Mouse (Mus musculus) hindbrain, embryonic 16.5 days (tissue): Measurements from ENCODE around the gene 5730480H06Rik. TPM values are rescaled to one million over a fixed set of nuclear protein-coding genes. Genes with fewer than 3 reads are reported as not detected.

Source experiments
- ATAC-seq: fragments of 200-750 bp; cut with Nextera tagmentation; 2 replicates; pipeline ENCODE4 v1.8.0; 2017; ENCODE audit warnings: moderate TSS enrichment, moderate library complexity
- H3K27ac ChIP-seq: fragments of 300-500 bp; sonication (generic); 2 replicates; pipeline ENCODE4 v1.5.1; 2014; ENCODE audit warnings: low read depth, mild to moderate bottlenecking, control low read depth, low read length, moderate library complexity
- H3K27me3 ChIP-seq: fragments of 300-500 bp; sonication (generic); replicated peaks from 2 replicates; pipeline ENCODE4 v1.6.1; 2014; ENCODE audit warnings: low read length; ENCODE audit not compliant: control insufficient read depth, insufficient read depth
- H3K36me3 ChIP-seq: fragments of 300-500 bp; sonication (generic); 2 replicates; pipeline ENCODE4 v1.6.1; 2014; ENCODE audit warnings: mild to moderate bottlenecking, low read length, moderate library complexity, mixed read lengths; ENCODE audit not compliant: control insufficient read depth, insufficient read depth
- H3K4me1 ChIP-seq: fragments of 300-500 bp; sonication (generic); 2 replicates; pipeline ENCODE4 v1.6.1; 2014; ENCODE audit warnings: low read depth, low read length; ENCODE audit not compliant: control insufficient read depth, insufficient read depth
- H3K4me2 ChIP-seq: fragments of 300-500 bp; sonication (generic); 2 replicates; pipeline ENCODE4 v1.6.1; 2014; ENCODE audit warnings: mild to moderate bottlenecking, low read length, control low read depth, moderate library complexity
- H3K4me3 ChIP-seq: fragments of 300-500 bp; sonication (generic); 2 replicates; pipeline ENCODE4 v1.5.1; 2014; ENCODE audit warnings: mild to moderate bottlenecking, low read length, control low read depth, moderate library complexity
- H3K9ac ChIP-seq: fragments of 300-500 bp; sonication (generic); 2 replicates; pipeline ENCODE4 v1.6.1; 2014; ENCODE audit warnings: low read depth, mild to moderate bottlenecking, control low read depth, low read length, moderate library complexity
- H3K9me3 ChIP-seq: fragments of 300-500 bp; sonication (generic); 2 replicates; pipeline ENCODE4 v1.6.1; 2014; ENCODE audit warnings: mild to moderate bottlenecking, low read length, moderate library complexity; ENCODE audit not compliant: control insufficient read depth
- WGBS: fragments of 180-500 bp; shearing (Covaris S2); extraction: QIAGEN DNeasy Blood & Tissue Kit; methylation state at CpG from one replicate; pipeline ENCODE4 v1.1.7; 2014; 5-methylcytosine and 5-hydroxymethylcytosine counted together
- polyA plus RNA-seq: library from polyadenylated mRNA; unstranded; fragments of >200 nt; fragmentation: Nextera tagmentation; extraction: Ambion mirVana; gene quantifications from 2 replicates; pipeline ENCODE4 v1.2.1, GENCODE M21; 2015

Gene 5730480H06Rik
- 14.6 and 18.7 TPM in 2 replicates for polyA plus RNA-seq

DNA sequence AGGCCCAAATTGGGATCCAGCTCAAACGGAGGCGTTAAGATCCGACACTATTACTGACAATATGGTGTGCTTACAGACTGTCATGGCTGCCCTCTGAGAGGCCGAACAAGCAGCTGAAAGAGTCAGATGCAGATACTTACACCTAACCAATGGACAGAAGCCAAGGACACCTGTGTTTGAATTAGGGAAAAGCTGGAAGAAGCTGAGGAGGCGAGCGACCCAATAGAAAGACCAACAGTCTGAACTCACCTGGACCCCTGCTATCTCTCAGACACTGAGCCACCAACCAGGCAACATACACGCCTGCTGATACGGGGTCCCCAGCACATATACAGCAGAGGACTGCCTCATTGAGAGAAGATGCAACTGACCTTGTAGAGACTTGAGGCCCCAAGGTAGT lies at the start of gene 5730480H06Rik:
Gene 5730480H06Rik (plus strand): TSS at position 301 of the 400 bp plus-strand sequence.
- Histone ChIP-seq H3K9me3 (no peaks in the 10 kb centered on the region), H3K4me2 (no peak within 1 kb of the TSS), H3K4me3 (no peak within 1 kb of the TSS), H3K36me3 (no peaks in the 10 kb centered on the region), H3K9ac (no peak within 1 kb of the TSS), H3K27me3 (no peaks in the 10 kb centered on the region), H3K27ac (no peak within 1 kb of the TSS), H3K4me1 (no peaks in the 10 kb centered on the region)
- no peak for ATAC-seq
- 93% methylated on average over 8 of the region's 8 CpGs for WGBS

DNA sequence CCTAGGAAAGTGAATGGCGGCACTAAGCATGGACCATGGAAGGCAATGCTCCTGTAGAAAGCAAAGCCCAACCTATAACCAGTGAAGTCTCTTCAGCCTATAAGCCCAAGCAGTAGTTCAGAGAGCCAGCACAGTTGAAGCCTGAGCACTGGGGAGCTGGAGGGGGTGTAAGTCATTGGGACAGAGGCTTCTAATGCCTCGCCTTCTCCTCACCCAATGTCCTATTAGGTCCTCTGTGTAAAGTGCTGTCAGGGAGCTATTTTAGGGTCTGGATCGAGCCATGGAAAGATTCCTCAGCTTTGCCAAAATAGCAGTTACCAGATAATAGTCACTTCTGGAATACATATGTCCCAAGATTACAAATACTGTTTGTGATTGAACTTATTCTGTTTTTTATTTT lies 26.6 kb upstream of the 5730480H06Rik start:
- H3K4me2 ChIP-seq = no peak overlapping the region
- no peak overlapping the region for H3K9ac ChIP-seq
- H3K9me3 ChIP-seq = no peaks in the 10 kb centered on the region
- no peak overlapping the region for H3K4me3 ChIP-seq
- WGBS = 97% methylated on average over 3 of the region's 3 CpGs
- no peaks in the 10 kb centered on the region for H3K4me1 ChIP-seq
- ATAC-seq = no peak
- H3K27me3 ChIP-seq = no peaks in the 10 kb centered on the region
- no peak overlapping the region for H3K27ac ChIP-seq
- H3K36me3 ChIP-seq = 0 out of 2 replicates have a peak, but pooled peaks cover 3% of the 10 kb centered on the region

DNA sequence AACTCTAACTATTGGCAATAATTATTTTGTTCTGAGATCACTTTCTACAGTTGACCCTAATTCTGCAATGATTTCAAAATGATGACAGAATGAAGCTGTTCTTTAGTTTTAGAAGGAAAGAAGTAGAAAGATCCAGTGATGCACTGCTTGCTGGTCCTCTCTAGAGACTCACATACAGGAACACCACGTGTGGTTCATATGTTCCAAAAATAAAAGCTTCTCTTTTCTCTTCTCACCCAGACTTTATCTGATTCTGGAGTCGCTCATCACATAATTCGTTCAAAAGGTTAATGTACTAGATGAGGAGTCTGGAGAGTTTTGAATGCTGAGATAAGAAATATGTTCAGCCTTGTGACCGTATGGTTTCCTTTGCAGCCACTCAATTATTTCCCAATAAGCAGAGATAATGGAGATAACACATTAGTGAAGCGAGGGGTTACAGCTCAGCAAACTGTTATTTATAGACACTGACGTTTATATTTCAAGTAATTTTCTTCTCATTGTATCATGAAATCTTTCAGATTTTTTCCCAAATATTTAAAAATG lies 12.6 kb upstream of the 5730480H06Rik start:
- Histone ChIP-seq H3K4me2 (no peak overlapping the region), H3K9ac (no peak overlapping the region), H3K27ac (no peak overlapping the region), H3K36me3 (no peaks in the 10 kb centered on the region), H3K4me3 (no peak overlapping the region), H3K9me3 (no peaks in the 10 kb centered on the region), H3K4me1 (no peaks in the 10 kb centered on the region), H3K27me3 (no peaks in the 10 kb centered on the region)
- ATAC-seq = no peak
- 82% methylated on average over 6 of the region's 6 CpGs for WGBS

DNA sequence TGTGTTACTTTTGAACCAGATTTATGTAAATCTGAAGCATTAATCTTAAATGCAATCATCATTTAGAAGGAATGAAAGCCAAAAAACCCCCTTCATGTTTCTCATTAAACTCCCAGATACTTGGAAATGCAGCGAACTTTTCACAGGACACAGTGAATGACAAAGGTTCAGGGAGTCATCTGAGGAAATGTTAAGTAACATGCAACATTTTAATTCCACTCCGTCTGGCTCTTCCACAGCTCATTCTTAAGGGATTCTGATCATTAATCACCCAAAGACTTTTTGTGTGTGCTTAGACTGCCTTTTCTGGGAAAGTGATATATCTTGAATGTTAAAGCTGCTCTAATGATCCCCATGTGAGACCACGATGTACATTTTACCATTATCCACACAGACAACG lies 7.2 kb upstream of the 5730480H06Rik start:
- Histone ChIP-seq H3K4me2 (no peak overlapping the region), H3K9me3 (no peaks in the 10 kb centered on the region), H3K27ac (no peak overlapping the region), H3K36me3 (no peaks in the 10 kb centered on the region), H3K9ac (no peak overlapping the region), H3K4me1 (no peaks in the 10 kb centered on the region), H3K27me3 (no peaks in the 10 kb centered on the region), H3K4me3 (no peak overlapping the region)
- WGBS = 53% methylated on average over 4 of the region's 4 CpGs
- ATAC-seq = no peak

DNA sequence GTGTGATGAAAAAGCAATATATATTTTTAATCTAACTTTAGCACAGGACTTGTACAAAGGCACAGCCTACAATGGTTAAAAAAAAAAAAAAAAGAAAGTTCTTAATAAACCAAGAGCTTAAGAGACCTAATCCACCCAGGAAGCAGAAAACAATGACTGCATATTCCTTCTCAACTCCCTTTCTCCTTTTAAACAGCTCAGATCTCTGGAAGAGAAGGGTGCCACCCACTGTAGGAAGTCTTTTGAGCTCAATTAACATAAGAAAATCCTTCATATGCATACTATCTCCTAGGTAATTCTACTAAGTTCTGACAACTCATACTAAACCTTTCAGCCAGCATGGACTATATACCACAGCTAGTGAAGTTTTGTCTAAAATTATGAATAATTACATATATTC lies 1.5 kb upstream of the 5730480H06Rik start:
- no peaks in the 10 kb centered on the region for H3K4me1 ChIP-seq
- ATAC-seq = no peak
- no peaks in the 10 kb centered on the region for H3K36me3 ChIP-seq
- H3K4me2 ChIP-seq = no peak overlapping the region
- no peak overlapping the region for H3K27ac ChIP-seq
- no peaks in the 10 kb centered on the region for H3K9me3 ChIP-seq
- H3K9ac ChIP-seq = no peak overlapping the region
- H3K27me3 ChIP-seq = no peaks in the 10 kb centered on the region
- no peak overlapping the region for H3K4me3 ChIP-seq

DNA sequence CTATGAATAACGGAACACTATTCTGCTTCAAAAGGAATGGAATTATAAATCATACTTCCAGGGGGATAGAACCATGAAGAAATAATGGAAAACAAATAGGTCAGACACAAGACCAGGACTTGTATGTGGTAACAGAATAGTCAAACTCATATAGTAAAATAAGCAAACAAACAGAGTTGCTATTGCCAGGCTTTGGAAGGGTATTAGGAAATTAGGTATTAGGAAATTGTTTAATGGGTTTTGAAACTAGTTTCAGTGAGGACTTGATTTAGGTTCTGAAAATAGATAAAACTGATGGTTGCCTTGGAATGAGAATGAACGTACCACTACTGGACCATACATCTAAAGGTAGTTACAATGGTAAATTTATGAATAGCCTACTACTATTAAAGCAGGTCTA lies 2.0 kb downstream of the 5730480H06Rik start:
- Histone ChIP-seq H3K27me3 (no peaks in the 10 kb centered on the region), H3K4me3 (no peak overlapping the region), H3K27ac (no peak overlapping the region), H3K4me2 (no peak overlapping the region), H3K36me3 (no peaks in the 10 kb centered on the region), H3K9me3 (no peaks in the 10 kb centered on the region), H3K4me1 (no peaks in the 10 kb centered on the region), H3K9ac (no peak overlapping the region)
- 96% methylated on average over 2 of the region's 2 CpGs for WGBS
- ATAC-seq = no peak

DNA sequence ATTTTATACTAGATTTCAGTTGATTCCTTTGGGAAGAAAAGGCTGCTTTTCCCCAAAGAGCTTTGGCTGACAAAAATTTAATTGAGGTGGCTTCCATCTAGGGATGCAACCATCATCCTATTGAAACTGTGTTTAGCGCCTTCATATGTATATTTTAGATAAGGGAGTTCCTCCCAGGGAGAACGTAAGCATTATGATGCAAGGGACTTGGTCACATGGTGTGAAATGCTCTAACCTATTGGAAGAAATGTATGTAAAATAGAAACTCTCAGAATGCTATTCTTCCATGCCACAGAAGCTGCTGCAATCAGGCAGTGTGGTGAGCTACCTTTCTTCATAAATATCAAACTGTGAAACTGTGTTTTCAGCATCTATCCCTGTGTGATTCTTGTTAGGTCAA lies 3.1 kb downstream of the 5730480H06Rik start:
- Histone ChIP-seq H3K36me3 (no peaks in the 10 kb centered on the region), H3K4me1 (no peaks in the 10 kb centered on the region), H3K27me3 (no peaks in the 10 kb centered on the region), H3K4me2 (no peak overlapping the region), H3K4me3 (no peak overlapping the region), H3K9me3 (no peaks in the 10 kb centered on the region), H3K9ac (no peak overlapping the region), H3K27ac (no peak overlapping the region)
- no peak for ATAC-seq
- WGBS = 80% methylated on average over 2 of the region's 2 CpGs

DNA sequence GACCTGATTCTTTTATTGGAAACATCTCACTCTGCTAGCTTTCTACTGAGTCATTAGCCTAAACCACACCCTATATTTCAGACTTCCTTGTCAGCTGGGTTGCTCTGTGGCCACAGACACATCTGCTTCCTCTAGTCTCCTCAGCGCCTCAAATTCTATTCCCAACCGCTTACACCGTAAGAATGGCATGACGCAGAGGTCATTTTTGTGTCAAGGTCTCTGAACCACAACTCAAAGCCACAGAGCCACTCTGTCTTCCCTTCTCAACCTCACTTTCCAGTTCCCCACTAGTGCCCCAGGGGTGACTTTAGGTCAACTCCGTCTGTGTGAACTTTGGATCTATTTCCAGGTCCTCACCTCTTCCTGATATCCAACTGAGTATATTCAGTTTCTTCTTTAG lies 3.7 kb downstream of the 5730480H06Rik start:
- Histone ChIP-seq H3K4me2 (no peak overlapping the region), H3K36me3 (no peaks in the 10 kb centered on the region), H3K9me3 (no peaks in the 10 kb centered on the region), H3K4me1 (no peaks in the 10 kb centered on the region), H3K4me3 (no peak overlapping the region), H3K27ac (no peak overlapping the region), H3K9ac (no peak overlapping the region), H3K27me3 (no peaks in the 10 kb centered on the region)
- no peak for ATAC-seq
- WGBS = 77% methylated on average over 5 of the region's 5 CpGs

DNA sequence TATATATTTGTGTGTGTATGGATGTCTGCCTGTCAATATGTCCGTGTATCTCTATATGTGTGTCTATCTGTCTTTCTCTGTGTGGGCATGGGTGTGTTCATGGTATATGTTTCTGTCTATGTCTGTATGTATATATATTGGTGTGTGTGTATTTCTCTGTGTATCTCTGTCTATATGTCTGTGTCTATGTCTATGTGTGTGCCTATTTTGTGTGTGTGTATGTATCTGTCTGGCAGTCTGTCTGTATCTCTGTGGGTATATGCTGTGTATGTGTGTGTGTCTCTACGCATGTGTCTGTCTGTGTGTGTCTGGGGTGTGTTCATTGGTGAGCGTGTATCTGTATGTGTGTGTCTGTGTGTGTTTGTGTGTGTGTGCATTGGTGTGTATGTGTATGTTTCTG lies 5.7 kb downstream of the 5730480H06Rik start:
- Histone ChIP-seq H3K4me2 (no peak overlapping the region), H3K27me3 (no peaks in the 10 kb centered on the region), H3K36me3 (no peaks in the 10 kb centered on the region), H3K4me1 (no peaks in the 10 kb centered on the region), H3K9ac (no peak overlapping the region), H3K27ac (no peak overlapping the region), H3K4me3 (no peak overlapping the region), H3K9me3 (no peaks in the 10 kb centered on the region)
- WGBS = 95% methylated on average over 3 of the region's 3 CpGs
- ATAC-seq = no peak
